Mouse (Mus musculus) heart, postnatal 0 days (tissue): ENCODE measurements at regions not wholly inside any gene's neighbourhood (a gene's known extent, or its start where the extent isn't known, plus 50 kb on each side); places are given as distances from the start of the nearest gene placed in this dataset.

ENCODE experiments used
- ATAC-seq: fragments of 200-750 bp; cut with Nextera tagmentation; 2 replicates; pipeline ENCODE4 v1.8.0; 2017; ENCODE audit warnings: low read depth, moderate number of reproducible peaks, moderate library complexity; ENCODE audit not compliant: insufficient read depth
- DNase-seq: peaks from one replicate; pipeline ENCODE4 v3.0.0-alpha.2; 2016; ENCODE audit warnings: low spot score
- H3K27ac ChIP-seq: fragments of 300-500 bp; sonication (generic); 2 replicates; pipeline ENCODE4 v1.5.1; 2014; ENCODE audit warnings: low read depth, mild to moderate bottlenecking
- H3K27me3 ChIP-seq: fragments of 300-500 bp; sonication (generic); 2 replicates; pipeline ENCODE4 v1.6.1; 2014; ENCODE audit warnings: low read length, mixed read lengths; ENCODE audit not compliant: control insufficient read depth, insufficient read depth
- H3K36me3 ChIP-seq: fragments of 300-500 bp; sonication (generic); replicated peaks from 2 replicates; pipeline ENCODE4 v1.6.1; 2014; ENCODE audit warnings: low read length, mixed read lengths; ENCODE audit not compliant: control insufficient read depth, insufficient read depth
- H3K4me1 ChIP-seq: fragments of 300-500 bp; sonication (generic); 2 replicates; pipeline ENCODE4 v1.6.1; 2014; ENCODE audit warnings: antibody characterized with exemption; ENCODE audit not compliant: control insufficient read depth, insufficient read depth
- H3K4me2 ChIP-seq: fragments of 300-500 bp; sonication (generic); 2 replicates; pipeline ENCODE4 v1.6.1; 2014; ENCODE audit warnings: low read depth, mild to moderate bottlenecking, low read length, moderate library complexity
- H3K4me3 ChIP-seq: fragments of 300-500 bp; sonication (generic); 2 replicates; pipeline ENCODE4 v1.5.1; 2014; ENCODE audit warnings: low read depth, low read length
- H3K9ac ChIP-seq: fragments of 300-500 bp; sonication (generic); replicated peaks from 2 replicates; pipeline ENCODE4 v1.6.1; 2014; ENCODE audit warnings: low read depth, low read length, mixed read lengths
- H3K9me3 ChIP-seq: fragments of 300-500 bp; sonication (generic); replicated peaks from 2 replicates; pipeline ENCODE4 v1.6.1; 2016; ENCODE audit warnings: low read length; ENCODE audit not compliant: control insufficient read depth
- CTCF ChIP-seq: IDR thresholded peaks from 2 replicates; pipeline ENCODE4 v1.5.1; 2016; ENCODE audit warnings: antibody characterized with exemption, control low read depth, low read depth
- EP300 ChIP-seq: IDR thresholded peaks from 2 replicates; pipeline ENCODE4 v1.6.1; 2016; ENCODE audit warnings: antibody characterized with exemption, low read depth
- WGBS: fragments of 180-500 bp; shearing (Covaris S2); extraction: QIAGEN DNeasy Blood & Tissue Kit; methylation state at CpG from one replicate; pipeline ENCODE4 v1.1.7; 2014; 5-methylcytosine and 5-hydroxymethylcytosine counted together

GRCm38 (mm10) chr2:7840612-7841011, 331.2 kb upstream of the Celf2 start:
- Histone ChIP-seq H3K36me3 (no peaks in the 10 kb centered on the region), H3K27me3 (no peaks in the 10 kb centered on the region), H3K4me2 (no peak overlapping the region), H3K9me3 (no peaks in the 10 kb centered on the region), H3K4me3 (no peak overlapping the region), H3K9ac (no peak overlapping the region), H3K27ac (no peak overlapping the region), H3K4me1 (no peaks in the 10 kb centered on the region)
- ATAC-seq = no peak
- DNase-seq = no peak
- WGBS = 56% methylated on average over 1 of the region's 1 CpGs
- TF ChIP-seq EP300 = no peak
- TF ChIP-seq CTCF = no peak

GRCm38 (mm10) chr2:7837877-7838276, 328.5 kb upstream of the Celf2 start:
- TF ChIP-seq CTCF (no peak), EP300 (no peak)
- Histone ChIP-seq H3K4me3 (no peak overlapping the region), H3K9me3 (no peaks in the 10 kb centered on the region), H3K4me2 (no peak overlapping the region), H3K4me1 (no peaks in the 10 kb centered on the region), H3K9ac (no peak overlapping the region), H3K27ac (no peak overlapping the region), H3K36me3 (no peaks in the 10 kb centered on the region), H3K27me3 (no peaks in the 10 kb centered on the region)
- ATAC-seq (no peak), DNase-seq (no peak)
- 69% methylated on average over 3 of the region's 3 CpGs for WGBS

GRCm38 (mm10) chr2:7831239-7831638, 321.9 kb upstream of the Celf2 start:
- H3K4me1 ChIP-seq = no peaks in the 10 kb centered on the region
- 81% methylated on average over 4 of the region's 4 CpGs for WGBS

GRCm38 (mm10) chr2:7826272-7826671, 316.9 kb upstream of the Celf2 start:
- Histone ChIP-seq H3K4me1 (no peaks in the 10 kb centered on the region), H3K9ac (no peak overlapping the region), H3K27me3 (no peaks in the 10 kb centered on the region), H3K36me3 (no peaks in the 10 kb centered on the region), H3K9me3 (no peaks in the 10 kb centered on the region), H3K27ac (no peak overlapping the region), H3K4me3 (no peak overlapping the region), H3K4me2 (no peak overlapping the region)
- ATAC-seq (no peak), DNase-seq (no peak)
- TF ChIP-seq EP300 = no peak
- no peak for TF ChIP-seq CTCF
- WGBS = 67% methylated on average over 7 of the region's 7 CpGs

More at GRCm38 (mm10) chr2:7831239-7831638, 321.9 kb upstream of the Celf2 start:
- Histone ChIP-seq H3K4me2 (no peak overlapping the region), H3K4me3 (no peak overlapping the region), H3K36me3 (no peaks in the 10 kb centered on the region), H3K9me3 (no peaks in the 10 kb centered on the region), H3K27ac (no peak overlapping the region), H3K27me3 (no peaks in the 10 kb centered on the region), H3K9ac (no peak overlapping the region)
- DNase-seq (no peak), ATAC-seq (no peak)
- TF ChIP-seq CTCF (no peak), EP300 (no peak)

- ATAC-seq = no peak
- Histone ChIP-seq H3K27me3 (no peaks in the 10 kb centered on the region), H3K27ac (no peak overlapping the region), H3K9me3 (no peaks in the 10 kb centered on the region), H3K4me3 (no peak overlapping the region), H3K4me1 (no peaks in the 10 kb centered on the region), H3K4me2 (no peak overlapping the region), H3K9ac (no peak overlapping the region), H3K36me3 (no peaks in the 10 kb centered on the region)
- no peak for TF ChIP-seq CTCF
- no peak for TF ChIP-seq EP300
- WGBS = 68% methylated on average over 2 of the region's 2 CpGs
- no peak for DNase-seq
Measured at GRCm38 (mm10) chr2:7796415-7796814, 287.1 kb upstream of the Celf2 start.

GRCm38 (mm10) chr2:7792456-7793145, 283.2 kb upstream of the Celf2 start:
- no peak overlapping the region for H3K4me3 ChIP-seq
- DNase-seq = no peak
- TF ChIP-seq CTCF = no peak
- TF ChIP-seq EP300 = no peak
- H3K27ac ChIP-seq = no peak overlapping the region
- no peaks in the 10 kb centered on the region for H3K27me3 ChIP-seq
- 78% methylated on average over 2 of the region's 2 CpGs for WGBS
- H3K4me1 ChIP-seq = no peaks in the 10 kb centered on the region
- H3K4me2 ChIP-seq = no peak overlapping the region
- no peak overlapping the region for H3K9ac ChIP-seq
- H3K9me3 ChIP-seq = no peaks in the 10 kb centered on the region
- no peak for ATAC-seq
- H3K36me3 ChIP-seq = no peaks in the 10 kb centered on the region
